Mouse (Mus musculus) adrenal gland (tissue): ENCODE measurements around the gene Pde8a.

Experiments
- intact Hi-C: fragments of 180-260 bp; cut with DNase I; formaldehyde crosslinking; loops from one replicate; pipeline ENCODE4 v1.15.1; 2025

Gene Pde8a

DNA sequence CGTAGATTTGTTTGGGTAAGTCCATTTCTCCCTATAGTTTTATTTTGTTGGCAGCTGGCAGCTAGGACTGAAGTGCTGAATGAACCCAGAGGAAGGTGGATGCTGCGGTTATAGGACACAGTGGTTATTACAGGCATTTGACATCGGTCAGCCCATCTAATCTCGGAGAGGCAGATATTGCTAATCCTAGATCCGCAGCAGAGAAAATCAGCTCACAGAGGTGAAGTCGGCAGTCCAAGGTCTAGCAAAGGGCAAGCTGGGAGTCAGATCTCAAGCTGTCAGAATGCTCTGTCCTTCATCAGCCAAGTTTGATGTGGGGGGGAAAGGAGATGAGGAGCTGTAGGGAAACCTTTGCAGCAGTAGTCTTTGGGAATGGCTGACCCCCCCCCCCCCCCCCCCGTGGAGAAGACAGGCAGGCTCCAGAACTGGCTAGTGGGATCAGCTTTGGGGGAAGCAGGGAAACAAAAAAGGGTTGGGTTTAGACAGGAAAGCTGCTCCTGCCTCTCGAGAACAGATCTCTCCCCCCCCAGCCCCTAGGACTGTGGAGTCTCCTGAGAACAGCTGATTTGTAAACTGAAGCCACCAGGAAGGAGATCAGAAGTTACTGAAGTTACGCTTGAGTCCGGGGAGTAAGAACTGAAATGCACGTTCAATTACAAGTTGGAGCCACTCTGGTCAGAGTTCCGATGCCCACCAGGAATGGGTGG is 3.3 kb upstream of the Pde8a start:
- intact Hi-C loops: loop anchor here (5.0 kb wide), 2 partner anchors 92 to 127 kb away; no protein-coding TSS in a partner anchor

DNA sequence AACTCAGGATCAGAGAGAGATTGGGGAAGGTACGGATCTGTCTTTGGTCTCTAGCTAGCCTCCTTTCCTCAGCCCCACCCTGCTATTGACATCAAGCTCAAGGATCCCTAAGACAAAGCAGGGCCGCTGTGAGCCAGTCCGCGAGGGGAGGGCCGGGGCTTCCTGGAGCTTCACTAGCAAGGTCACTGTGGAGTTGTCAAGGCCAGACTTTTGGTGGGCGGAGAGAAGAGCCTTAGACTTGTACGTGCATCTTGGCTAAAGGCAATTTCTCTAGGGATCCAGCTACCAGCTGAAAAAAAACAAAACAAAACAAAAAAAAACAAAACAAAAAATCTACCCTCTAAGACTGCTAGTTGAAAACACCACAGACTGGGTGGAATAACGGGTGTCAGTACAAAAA is 1.6 kb upstream of the Pde8a start:
- intact Hi-C loops: loop anchor here (5.0 kb wide), 2 partner anchors 91 to 126 kb away; no protein-coding TSS in a partner anchor

DNA sequence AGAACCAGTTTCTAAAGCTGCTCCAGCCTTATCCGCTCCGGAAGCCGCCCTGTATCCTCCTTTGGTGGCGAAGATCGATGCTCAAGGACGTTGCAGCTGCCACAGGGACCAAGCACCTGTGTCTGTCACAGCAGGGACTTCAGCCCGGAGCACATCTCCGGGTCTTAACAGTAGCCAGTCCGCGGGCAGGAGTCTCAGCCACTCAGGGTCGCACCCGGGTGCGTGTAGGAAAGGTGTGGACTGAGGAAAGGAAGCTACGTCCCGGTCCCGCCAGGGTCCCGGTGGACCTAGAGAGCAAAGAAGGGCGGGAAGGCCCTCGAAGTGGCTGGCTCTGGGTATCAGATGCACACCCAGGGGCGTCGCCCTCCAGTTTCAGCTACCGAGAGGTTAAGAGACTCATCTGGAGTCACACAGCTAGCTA is 1.1 kb upstream of the Pde8a start:
- intact Hi-C loops: loop anchor here (5.0 kb wide), 2 partner anchors 90 to 125 kb away; no protein-coding TSS in a partner anchor

DNA sequence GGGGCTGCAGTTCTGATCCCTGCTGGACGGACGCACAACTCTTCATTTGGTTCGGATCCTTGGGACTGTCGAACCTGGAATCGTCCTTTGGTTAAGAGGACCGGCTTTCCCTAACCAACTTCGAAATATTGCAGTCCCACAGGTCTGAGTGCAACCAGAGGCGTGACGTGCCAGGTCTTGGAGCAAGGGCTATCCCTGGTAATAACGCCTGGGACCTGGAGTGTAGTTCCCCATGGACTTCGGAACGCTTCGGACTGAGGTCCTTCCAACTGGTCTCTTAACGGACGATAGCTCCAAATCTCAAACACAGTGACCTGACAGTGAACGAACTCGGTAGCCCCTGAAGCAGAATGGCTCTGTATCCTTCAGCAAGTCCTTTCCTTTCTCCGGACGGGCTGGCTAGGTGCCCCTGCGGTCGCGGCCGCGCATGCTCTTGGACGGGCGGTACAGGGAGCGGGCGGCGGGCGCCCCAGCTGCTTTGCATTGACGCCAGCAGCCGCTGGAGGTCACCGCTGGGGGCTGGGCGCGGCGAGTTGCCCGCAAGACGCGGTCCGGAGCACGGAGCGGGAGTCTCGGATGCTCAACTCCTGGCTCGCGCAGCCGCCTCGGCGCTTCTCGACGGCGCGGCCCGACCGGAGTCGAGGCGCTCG is 574 bp upstream of the Pde8a start:
- intact Hi-C loops: loop anchor here (5.0 kb wide), 2 partner anchors 89 to 124 kb away; no protein-coding TSS in a partner anchor

DNA sequence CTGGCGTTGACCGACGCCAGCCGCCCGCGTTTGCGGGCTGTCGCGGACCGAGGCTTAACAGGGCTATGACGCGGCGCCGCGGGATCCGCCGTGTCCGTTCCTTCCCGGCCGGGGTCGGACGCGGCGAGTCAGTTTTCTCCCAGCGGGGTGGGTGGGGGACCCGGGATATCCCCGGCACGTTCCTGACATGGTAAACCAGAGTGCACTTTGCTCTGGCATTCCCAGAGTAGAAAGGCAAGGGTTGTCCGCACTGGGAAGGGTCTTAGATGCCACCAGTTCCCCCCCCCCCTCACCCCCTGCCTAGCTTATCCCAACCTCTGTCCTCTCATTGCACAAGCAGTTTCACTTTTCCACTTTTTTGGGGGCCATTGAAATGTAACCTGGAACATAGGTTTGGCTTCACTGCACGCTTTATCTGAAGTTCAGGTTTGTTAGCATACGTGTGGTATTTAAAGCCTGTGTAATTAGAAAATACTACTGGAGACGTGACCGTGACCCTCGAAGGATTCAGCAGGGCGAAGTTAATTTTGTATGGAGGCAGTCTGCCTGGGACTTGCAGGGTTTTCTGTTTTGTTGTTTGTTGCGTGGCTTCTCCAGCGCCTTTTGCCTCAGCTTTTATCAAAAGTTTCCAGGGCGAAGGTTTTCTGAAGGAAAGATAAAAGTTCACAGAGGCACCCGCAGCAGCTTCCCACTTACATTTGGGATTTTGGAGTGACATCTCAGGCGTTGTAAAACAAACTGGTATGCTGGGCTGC is 934 bp downstream of the Pde8a start:
- intact Hi-C loops: loop anchor here (5.0 kb wide), 2 partner anchors 88 to 123 kb away; no protein-coding TSS in a partner anchor

DNA sequence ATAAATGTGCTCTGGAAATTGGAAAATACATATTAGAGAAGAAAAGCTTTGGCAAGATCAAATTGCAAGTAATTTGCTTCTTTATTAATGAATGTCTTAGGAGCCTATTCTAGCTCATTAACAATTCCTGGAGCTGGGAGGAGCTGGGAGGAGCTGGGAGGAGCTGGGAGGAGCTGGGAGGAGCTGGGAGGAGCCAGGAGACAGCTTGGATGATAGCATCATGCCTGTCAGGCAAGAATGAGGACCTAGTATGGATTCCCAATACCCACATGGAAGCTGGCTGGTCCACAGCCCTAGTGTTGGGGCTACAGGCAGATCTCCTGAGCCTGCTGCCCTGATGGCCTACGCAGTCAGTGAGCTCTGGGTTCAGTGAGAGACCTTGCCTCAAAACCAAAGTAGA is 2.6 kb downstream of the Pde8a start:
- intact Hi-C loops: no loop called here

DNA sequence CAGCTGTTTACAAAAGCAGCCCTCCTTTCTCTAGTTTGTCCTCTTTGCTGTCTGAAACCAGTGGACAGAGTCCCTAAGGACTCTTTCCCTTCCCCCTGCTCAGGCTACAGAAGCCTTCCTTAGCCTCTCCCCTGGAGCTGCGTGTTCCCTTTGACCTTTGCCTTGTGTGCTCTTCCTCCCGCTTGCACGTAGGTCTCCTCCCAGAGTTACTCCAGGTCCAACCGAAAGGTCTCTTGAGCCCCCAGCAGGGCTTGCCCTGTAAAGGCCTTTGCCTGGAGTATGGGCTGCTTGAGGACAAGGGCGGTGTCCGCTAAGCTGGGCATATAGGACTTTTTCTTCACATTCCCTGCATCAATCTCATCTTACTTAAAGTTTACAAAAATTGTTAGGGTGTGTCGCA is 5.9 kb downstream of the Pde8a start:
- intact Hi-C loops: no loop called here

DNA sequence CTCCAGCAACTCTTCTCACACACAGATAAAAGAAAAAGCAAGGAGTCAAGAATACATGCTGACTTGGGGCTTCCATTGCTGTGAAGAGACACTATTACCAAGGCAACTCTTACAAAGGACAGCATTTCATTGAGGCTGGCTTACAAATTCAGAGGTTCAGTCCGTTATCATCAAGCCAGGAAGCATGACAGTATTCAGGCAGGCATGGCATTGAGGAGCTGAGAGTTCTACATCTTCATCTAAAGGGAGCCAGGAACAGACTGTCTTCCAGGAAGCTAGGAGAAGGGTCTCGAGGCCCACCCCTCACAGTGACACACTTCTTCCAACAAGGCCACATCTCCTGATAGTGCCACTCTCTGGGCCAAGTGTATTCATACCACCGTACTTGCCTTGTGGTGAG is 7.0 kb downstream of the Pde8a start:
- intact Hi-C loops: no loop called here

DNA sequence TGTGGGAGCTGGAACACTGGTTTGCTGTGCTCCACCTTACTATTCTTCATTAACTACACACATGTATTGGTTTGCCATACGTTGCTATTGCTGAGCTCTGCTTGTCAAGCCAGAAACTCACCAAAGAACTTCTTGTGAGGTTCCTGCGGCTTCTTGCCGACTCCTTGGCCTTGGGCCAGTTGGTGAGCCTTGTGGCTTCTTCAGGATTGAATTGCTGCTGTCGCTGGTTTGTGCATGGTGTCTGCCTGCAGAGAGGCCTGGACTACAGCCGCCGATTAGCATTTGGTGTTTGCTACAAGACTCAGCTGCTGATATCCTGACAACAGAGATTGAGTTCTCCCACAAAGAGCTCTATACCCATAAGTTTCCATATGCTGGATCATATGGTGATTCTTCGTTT is 10.9 kb downstream of the Pde8a start:
- intact Hi-C loops: no loop called here

DNA sequence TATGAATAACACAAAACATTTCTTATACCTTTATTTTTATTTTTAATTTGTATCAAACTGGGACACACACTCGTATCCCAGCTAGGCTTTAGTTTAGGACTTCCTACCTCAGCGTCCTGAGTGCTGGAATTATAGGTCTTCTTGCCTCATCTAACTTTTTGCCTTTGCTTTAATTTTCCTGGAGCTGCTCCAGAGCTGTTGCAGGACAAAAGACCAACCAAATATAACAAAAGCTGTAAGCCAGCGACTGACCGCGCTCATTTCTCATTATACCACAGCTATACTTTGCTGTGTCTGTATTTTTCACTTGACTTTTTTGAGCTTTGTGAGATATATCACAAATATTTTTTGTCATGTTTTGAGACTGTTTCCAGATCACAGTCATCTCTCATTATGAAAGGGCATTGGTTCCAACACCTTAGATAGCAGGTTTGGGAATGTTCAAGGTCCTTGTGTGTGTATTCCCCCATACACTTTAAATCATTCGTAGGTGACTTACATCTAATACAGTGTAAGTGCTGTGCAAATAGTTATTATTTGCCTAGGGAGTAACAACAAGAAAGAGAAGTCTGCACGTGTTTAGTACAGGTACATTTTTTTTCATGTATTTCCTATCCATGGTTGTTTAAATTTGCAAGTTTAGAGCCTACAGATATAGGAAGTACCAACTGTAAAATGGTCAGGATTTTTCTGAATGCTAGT is 16.8 kb downstream of the Pde8a start:
- intact Hi-C loops: no loop called here

DNA sequence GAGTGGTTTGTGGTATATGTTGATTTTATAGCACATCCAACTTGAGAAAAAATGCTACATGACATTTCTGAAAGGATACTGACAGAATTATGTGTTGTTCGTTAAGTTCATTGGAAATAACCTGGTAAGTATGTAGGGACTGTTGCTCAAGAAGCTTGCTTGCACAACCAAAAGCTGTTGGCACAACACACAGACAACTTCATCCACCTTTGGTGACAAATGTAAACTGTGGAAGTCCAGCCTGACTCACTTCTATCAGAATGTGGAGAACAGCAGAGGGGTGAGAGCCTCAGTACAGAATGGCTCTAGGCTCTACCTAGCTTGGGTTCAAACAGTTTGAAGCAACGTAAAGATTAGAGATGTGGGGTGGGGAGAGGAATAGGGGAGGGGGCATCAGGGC is 19.3 kb downstream of the Pde8a start:
- intact Hi-C loops: no loop called here

DNA sequence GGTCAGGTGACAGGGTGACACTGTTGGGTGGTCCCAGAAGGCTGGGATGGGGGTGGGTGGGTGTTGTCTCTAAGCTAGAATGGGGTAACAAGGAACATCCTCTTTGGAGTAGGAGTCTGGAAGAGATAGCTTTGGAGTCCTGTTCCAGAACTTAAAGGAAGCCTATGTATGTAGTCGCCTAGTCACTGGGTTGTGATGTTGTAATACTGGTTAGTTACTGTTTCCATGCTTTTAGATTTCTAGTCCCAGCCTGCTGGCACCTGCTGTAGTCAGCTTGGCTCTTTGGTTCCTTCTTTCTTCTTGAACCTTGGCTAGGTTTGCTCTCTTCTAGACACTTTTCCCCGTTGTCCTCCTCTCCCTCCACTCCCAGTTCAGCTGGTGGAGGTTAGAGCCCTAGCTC is 21.7 kb downstream of the Pde8a start:
- intact Hi-C loops: no loop called here

DNA sequence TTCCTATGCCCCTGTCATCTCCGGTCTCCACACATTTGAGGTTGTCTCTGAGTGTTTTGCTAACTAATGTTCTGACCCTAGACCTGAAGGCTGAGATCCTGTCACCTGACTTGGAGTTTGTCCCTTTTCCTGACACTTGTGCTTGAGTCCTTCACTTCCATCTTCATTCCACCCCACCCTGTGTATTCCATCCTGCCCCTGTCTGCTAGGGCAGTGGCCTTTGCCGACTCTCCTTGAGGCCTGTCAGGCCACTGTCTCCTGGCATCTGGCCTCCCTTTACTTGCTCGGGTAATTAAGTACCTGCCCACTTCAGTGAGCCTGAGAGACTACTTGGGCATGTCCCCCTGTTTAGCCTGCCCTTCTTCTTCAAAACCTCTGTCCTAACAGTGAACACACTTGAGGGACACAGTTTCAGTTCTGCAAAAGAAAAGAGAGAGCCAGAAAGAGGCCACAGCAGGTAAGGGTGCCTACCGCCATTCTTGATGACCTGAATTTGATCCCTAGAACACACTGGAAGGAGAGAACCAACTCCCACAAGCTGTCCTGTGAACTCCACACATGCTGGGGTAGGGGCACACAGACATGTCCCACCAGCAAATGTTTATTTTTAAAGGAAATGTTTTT is 22.3 kb downstream of the Pde8a start:
- intact Hi-C loops: no loop called here

DNA sequence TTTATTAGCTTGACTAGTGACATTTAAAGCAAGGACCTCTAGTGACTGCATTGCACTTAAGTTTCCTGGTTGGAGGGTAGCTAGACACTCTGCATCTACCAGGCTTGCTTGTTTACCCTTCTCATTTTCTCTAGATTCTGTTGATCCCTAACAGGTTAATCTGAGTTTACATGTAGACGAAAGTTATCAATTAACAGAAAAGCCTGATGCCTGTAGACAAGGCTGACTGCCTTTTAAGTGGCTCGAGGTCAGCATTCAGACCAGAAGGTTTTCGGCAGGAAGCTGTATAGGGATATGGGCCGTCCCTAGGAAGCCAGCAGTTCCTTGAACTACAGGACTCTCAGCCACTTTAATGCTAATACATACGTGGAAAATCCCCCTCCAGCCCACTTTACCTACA is 30.0 kb downstream of the Pde8a start:
- intact Hi-C loops: no loop called here

DNA sequence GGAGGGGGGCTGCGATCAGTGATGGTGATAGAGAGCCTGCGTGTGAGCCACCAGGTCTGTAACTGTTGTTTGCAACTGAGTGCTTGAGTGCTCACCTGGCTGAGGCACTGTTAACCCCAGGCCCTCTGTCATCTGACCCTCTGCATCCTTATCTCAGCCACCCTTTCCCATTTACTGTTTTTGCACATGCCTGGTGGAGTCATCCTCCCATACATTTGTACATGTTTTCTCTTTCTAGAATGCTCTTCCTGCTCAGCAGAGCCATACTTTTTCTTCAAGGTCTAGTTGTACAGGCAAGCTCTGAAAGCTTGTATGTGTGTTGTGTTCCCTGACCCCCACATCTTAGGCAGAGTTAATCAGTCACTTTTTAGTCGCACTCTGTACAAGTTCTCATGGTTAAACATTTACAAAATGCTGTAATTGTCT is 36.5 kb downstream of the Pde8a start:
- intact Hi-C loops: no loop called here

DNA sequence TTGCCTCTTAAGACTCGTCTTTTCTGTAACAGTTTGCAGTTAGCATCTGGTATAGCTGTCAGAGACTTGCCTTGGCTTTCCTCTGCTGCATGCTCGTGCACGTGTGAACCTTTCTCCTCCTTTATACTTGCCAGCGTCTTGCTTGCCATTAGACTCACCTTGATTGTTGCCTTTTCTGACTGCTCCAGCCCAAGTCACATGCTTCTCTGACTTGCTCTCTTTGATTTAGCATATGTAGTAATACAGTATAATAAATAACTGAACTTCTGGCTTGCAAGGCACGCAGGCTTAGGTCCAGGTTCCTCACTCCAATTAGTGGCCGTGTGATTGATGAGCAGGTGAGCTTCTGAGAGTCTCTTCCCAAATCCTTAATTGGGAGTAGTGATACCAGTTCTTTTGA is 37.2 kb downstream of the Pde8a start:
- intact Hi-C loops: no loop called here

DNA sequence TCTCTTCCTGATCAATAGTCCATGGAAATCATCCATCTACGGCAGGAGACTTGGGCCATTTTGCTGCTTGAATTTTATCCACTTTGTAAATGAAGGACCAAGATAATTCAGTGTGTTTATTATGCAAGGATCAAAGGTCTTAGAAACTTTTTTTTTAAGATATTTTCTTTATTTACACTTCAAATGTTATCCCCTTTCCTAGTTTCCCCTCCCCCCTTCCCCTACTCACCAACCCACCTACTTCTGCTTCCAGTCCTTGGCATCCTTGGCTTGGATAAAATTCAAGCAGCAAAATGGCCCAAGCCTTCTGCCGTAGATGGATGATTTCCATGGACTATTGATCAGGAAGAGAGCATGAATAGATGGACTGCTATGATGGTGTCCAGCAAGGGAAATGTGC is 38.1 kb downstream of the Pde8a start:
- intact Hi-C loops: no loop called here

DNA sequence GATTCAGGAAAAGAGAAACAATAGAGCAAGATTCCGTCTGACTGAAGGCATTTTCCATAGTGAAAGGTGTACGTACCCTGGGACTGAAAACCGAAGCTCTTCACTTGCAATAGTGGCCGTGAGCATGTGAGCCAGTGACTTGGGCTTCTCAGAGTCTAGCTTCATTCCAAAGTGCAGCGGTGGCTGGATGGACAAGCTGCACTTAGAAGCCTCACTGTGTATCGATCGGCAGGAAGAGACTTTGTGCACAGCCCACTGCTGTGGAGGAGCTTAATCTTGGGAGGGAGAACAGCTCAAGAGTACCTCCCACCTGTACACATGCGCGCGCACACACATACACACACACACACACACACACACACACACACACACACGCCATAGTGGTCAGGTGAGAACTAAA is 39.9 kb downstream of the Pde8a start:
- intact Hi-C loops: no loop called here

DNA sequence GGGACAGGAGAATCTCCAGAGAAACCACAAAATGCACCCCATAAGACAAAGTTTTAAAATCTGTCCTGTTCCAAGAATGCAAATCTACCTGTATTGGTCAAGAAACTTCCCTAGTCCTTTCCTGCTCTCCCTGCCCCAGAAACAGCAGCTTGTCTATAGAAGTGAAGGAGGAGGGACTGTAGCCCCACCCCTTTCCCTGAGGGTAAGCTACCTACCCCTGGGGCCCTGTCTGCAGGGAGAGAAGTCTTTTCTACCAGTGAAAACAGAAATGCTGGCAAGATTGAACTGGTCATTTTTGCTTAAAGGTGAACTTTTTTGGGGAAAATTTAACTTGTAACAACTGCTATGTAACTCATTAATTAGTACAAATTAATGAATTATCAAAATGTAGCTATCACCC is 41.2 kb downstream of the Pde8a start:
- intact Hi-C loops: no loop called here

DNA sequence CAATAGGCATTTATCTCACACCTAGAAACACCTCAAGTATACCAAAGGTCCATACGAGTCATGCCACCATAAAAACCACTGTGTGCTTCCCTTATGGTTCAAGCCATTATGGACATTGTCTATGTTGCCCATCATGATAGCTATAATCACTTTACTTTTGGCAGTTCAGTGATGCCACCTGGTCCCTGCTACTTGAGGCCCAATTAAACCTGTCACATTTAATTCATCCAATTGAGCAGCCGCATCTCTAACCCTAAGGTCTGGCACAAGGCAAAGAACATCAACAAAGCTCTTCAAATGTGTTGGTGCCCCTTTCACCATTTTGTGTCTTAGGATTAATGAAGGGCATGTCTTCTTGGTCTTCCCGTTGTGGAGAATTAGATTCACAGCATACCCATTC is 42.1 kb downstream of the Pde8a start:
- intact Hi-C loops: no loop called here

DNA sequence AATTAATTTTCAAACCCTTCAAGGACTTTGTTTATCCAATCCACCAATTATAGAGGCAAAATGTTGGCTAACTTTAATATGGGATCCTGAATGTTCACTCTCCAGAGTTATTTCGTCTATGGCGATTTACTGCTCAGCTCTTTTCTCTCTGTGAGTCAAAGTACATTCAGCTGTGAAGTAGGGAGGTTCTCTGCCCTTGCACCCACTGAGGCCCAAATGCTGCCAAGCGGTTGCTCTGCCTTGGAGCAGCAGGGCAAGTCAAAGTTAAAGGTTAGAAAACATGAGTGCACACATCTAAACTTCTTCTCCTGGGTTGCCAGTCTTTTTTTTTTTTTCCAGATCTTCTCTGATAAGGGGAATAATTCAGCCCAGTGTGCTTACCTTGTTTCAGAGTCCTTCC is 43.4 kb downstream of the Pde8a start:
- intact Hi-C loops: no loop called here
